Mouse (Mus musculus): ENCODE data around the gene Gm45233. TPM values are rescaled to one million over a fixed set of nuclear protein-coding genes. Genes with fewer than 3 reads are reported as not detected.

The Gm45233 gene
- total RNA-seq, 1 experiment = not detected

- Histone ChIP-seq H3K36me3 (ENCODE audit: control insufficient read depth, insufficient read depth, low read length, poor library complexity, severe bottlenecking) (no peaks in the 10 kb centered on the region), H3K27ac (ENCODE audit: insufficient read depth, low read depth, low read length, poor library complexity, severe bottlenecking) (no peak overlapping the region), H3K9ac (ENCODE audit: insufficient read depth, low read depth, low read length, poor library complexity, severe bottlenecking) (no peak overlapping the region), H3K4me3 (ENCODE audit: insufficient read depth in 1 of 2, low read depth in 1 of 2, low read length in 2 of 2, poor library complexity in 1 of 2, severe bottlenecking in 1 of 2) (no peak overlapping the region), H3K9me3 (ENCODE audit: control insufficient read depth, insufficient read depth, low read depth, low read length) (no peaks in the 10 kb centered on the region), H3K4me1 (ENCODE audit: control insufficient read depth in 2 of 2, insufficient read depth in 2 of 2, low read length in 2 of 2, poor library complexity in 1 of 2) (peaks cover 0 to 3% of the 10 kb centered on the region in 2 experiments; a peak in 1 of 4 replicates)
- in situ Hi-C loops (cut with MboI; ENCODE audit: low sequenced_read_pairs in 2 of 2, unreplicated experiment in 2 of 2) = no loop called here
- TF ChIP-seq MAFK (IDR thresholded peaks at IDR 0.05; ENCODE audit: insufficient read depth, low read depth, low read length) (no peak), HCFC1 (IDR thresholded peaks at IDR 0.05; ENCODE audit: borderline replicate concordance, insufficient read depth, low read length) (no peak), ZNF384 (IDR thresholded peaks at IDR 0.05; ENCODE audit: low read depth, low read length) (no peak), ZC3H11A (IDR thresholded peaks at IDR 0.05; ENCODE audit: borderline replicate concordance, low read depth, low read length) (no peak), CHD2 (IDR thresholded peaks at IDR 0.05; ENCODE audit: low read depth, low read length) (no peak)
- DNase-seq (ENCODE audit: low read depth, low spot score) = no peak
Measured at GRCm38 (mm10) chr7:43483236-43483635, 39.3 kb downstream of the Gm45233 start.

- TF ChIP-seq ZC3H11A (IDR thresholded peaks at IDR 0.05; ENCODE audit: borderline replicate concordance, low read depth, low read length) (no peak), MAFK (IDR thresholded peaks at IDR 0.05; ENCODE audit: insufficient read depth, low read depth, low read length) (no peak), HCFC1 (IDR thresholded peaks at IDR 0.05; ENCODE audit: borderline replicate concordance, insufficient read depth, low read length) (no peak), ZNF384 (IDR thresholded peaks at IDR 0.05; ENCODE audit: low read depth, low read length) (no peak)
- no peaks in the 10 kb centered on the region for H3K9me3 ChIP-seq (ENCODE audit: control insufficient read depth, insufficient read depth, low read depth, low read length)
- in situ Hi-C loops (cut with MboI; ENCODE audit: low sequenced_read_pairs in 2 of 2, unreplicated experiment in 2 of 2) = no loop called here
Measured at GRCm38 (mm10) chr7:43488646-43489045, 44.7 kb downstream of the Gm45233 start.

GRCm38 (mm10) chr7:43489631-43490125 is 45.8 kb downstream of the Gm45233 start, which contains the start of gene Iglon5:
Iglon5 (minus strand) TSS chr7:43490075.
- in situ Hi-C loops (cut with MboI; ENCODE audit: low sequenced_read_pairs in 2 of 2, unreplicated experiment in 2 of 2) = no loop called here
- Histone ChIP-seq H3K36me3 (ENCODE audit: control insufficient read depth, insufficient read depth, low read length, poor library complexity, severe bottlenecking) (no peaks in the 10 kb centered on the region), H3K9me3 (ENCODE audit: control insufficient read depth, insufficient read depth, low read depth, low read length) (no peaks in the 10 kb centered on the region), H3K27ac (ENCODE audit: insufficient read depth, low read depth, low read length, poor library complexity, severe bottlenecking) (no peak within 1 kb of the TSS), H3K4me3 (ENCODE audit: insufficient read depth in 1 of 2, low read depth in 1 of 2, low read length in 2 of 2, poor library complexity in 1 of 2, severe bottlenecking in 1 of 2) (peak within 1 kb of the TSS; percentile 61 to 62), H3K9ac (ENCODE audit: insufficient read depth, low read depth, low read length, poor library complexity, severe bottlenecking) (no peak within 1 kb of the TSS), H3K4me1 (ENCODE audit: control insufficient read depth in 2 of 2, insufficient read depth in 2 of 2, low read length in 2 of 2, poor library complexity in 1 of 2) (peaks cover 0 to 7% of the 10 kb centered on the region in 2 experiments; a peak in 1 of 4 replicates)
- no peak for TF ChIP-seq MAFK (IDR thresholded peaks at IDR 0.05; ENCODE audit: insufficient read depth, low read depth, low read length)
- DNase-seq (ENCODE audit: low read depth, low spot score) = no peak

More at GRCm38 (mm10) chr7:43488646-43489045, 44.7 kb downstream of the Gm45233 start:
- DNase-seq (ENCODE audit: low read depth, low spot score) = no peak
- peaks cover 0 to 7% of the 10 kb centered on the region in 2 experiments; a peak in 1 of 4 replicates for H3K4me1 ChIP-seq (ENCODE audit: control insufficient read depth in 2 of 2, insufficient read depth in 2 of 2, low read length in 2 of 2, poor library complexity in 1 of 2)
- no peak overlapping the region for H3K4me3 ChIP-seq (ENCODE audit: insufficient read depth in 1 of 2, low read depth in 1 of 2, low read length in 2 of 2, poor library complexity in 1 of 2, severe bottlenecking in 1 of 2)
- H3K9ac ChIP-seq (ENCODE audit: insufficient read depth, low read depth, low read length, poor library complexity, severe bottlenecking) = no peak overlapping the region
- no peaks in the 10 kb centered on the region for H3K36me3 ChIP-seq (ENCODE audit: control insufficient read depth, insufficient read depth, low read length, poor library complexity, severe bottlenecking)
- no peak overlapping the region for H3K27ac ChIP-seq (ENCODE audit: insufficient read depth, low read depth, low read length, poor library complexity, severe bottlenecking)

- no peak for DNase-seq (ENCODE audit: low read depth, low spot score)
- Histone ChIP-seq H3K9ac (ENCODE audit: insufficient read depth, low read depth, low read length, poor library complexity, severe bottlenecking) (no peak overlapping the region), H3K9me3 (ENCODE audit: control insufficient read depth, insufficient read depth, low read depth, low read length) (no peaks in the 10 kb centered on the region), H3K4me1 (ENCODE audit: control insufficient read depth in 2 of 2, insufficient read depth in 2 of 2, low read length in 2 of 2, poor library complexity in 1 of 2) (peaks cover 0 to 8% of the 10 kb centered on the region in 2 experiments; a peak in 1 of 4 replicates), H3K27ac (ENCODE audit: insufficient read depth, low read depth, low read length, poor library complexity, severe bottlenecking) (no peak overlapping the region), H3K4me3 (ENCODE audit: insufficient read depth in 1 of 2, low read depth in 1 of 2, low read length in 2 of 2, poor library complexity in 1 of 2, severe bottlenecking in 1 of 2) (peak overlapping the region; percentile 61 to 62), H3K36me3 (ENCODE audit: control insufficient read depth, insufficient read depth, low read length, poor library complexity, severe bottlenecking) (no peaks in the 10 kb centered on the region)
- TF ChIP-seq CHD2 (IDR thresholded peaks at IDR 0.05; ENCODE audit: low read depth, low read length) = no peak
- TF ChIP-seq ZNF384 (IDR thresholded peaks at IDR 0.05; ENCODE audit: low read depth, low read length) = no peak
- TF ChIP-seq ZC3H11A (IDR thresholded peaks at IDR 0.05; ENCODE audit: borderline replicate concordance, low read depth, low read length) = no peak
- TF ChIP-seq HCFC1 (IDR thresholded peaks at IDR 0.05; ENCODE audit: borderline replicate concordance, insufficient read depth, low read length) = no peak
- TF ChIP-seq MAFK (IDR thresholded peaks at IDR 0.05; ENCODE audit: insufficient read depth, low read depth, low read length) = no peak
- in situ Hi-C loops (cut with MboI; ENCODE audit: low sequenced_read_pairs in 2 of 2, unreplicated experiment in 2 of 2) = no loop called here
Measured at GRCm38 (mm10) chr7:43490182-43490584, 46.3 kb downstream of the Gm45233 start.

GRCm38 (mm10) chr7:43490861-43491260 is 46.9 kb downstream of the Gm45233 start:
- H3K4me3 ChIP-seq (ENCODE audit: insufficient read depth in 1 of 2, low read depth in 1 of 2, low read length in 2 of 2, poor library complexity in 1 of 2, severe bottlenecking in 1 of 2) = no peak overlapping the region; a peak in 1 of 4 replicates
- H3K36me3 ChIP-seq (ENCODE audit: control insufficient read depth, insufficient read depth, low read length, poor library complexity, severe bottlenecking) = no peaks in the 10 kb centered on the region
- in situ Hi-C loops (cut with MboI; ENCODE audit: low sequenced_read_pairs in 2 of 2, unreplicated experiment in 2 of 2) = no loop called here
- H3K27ac ChIP-seq (ENCODE audit: insufficient read depth, low read depth, low read length, poor library complexity, severe bottlenecking) = no peak overlapping the region
- no peaks in the 10 kb centered on the region for H3K9me3 ChIP-seq (ENCODE audit: control insufficient read depth, insufficient read depth, low read depth, low read length)
- H3K9ac ChIP-seq (ENCODE audit: insufficient read depth, low read depth, low read length, poor library complexity, severe bottlenecking) = no peak overlapping the region
- DNase-seq (ENCODE audit: low read depth, low spot score) = no peak
- H3K4me1 ChIP-seq (ENCODE audit: control insufficient read depth in 2 of 2, insufficient read depth in 2 of 2, low read length in 2 of 2, poor library complexity in 1 of 2) = peaks cover 0 to 9% of the 10 kb centered on the region in 2 experiments; a peak in 1 of 4 replicates
- TF ChIP-seq ZNF384 (IDR thresholded peaks at IDR 0.05; ENCODE audit: low read depth, low read length) (no peak), ZC3H11A (IDR thresholded peaks at IDR 0.05; ENCODE audit: borderline replicate concordance, low read depth, low read length) (no peak), HCFC1 (IDR thresholded peaks at IDR 0.05; ENCODE audit: borderline replicate concordance, insufficient read depth, low read length) (no peak), CHD2 (IDR thresholded peaks at IDR 0.05; ENCODE audit: low read depth, low read length) (no peak)
